Mouse (Mus musculus): ENCODE measurements around the gene Ip6k2. TPM values are rescaled to one million over a fixed set of nuclear protein-coding genes. Genes with fewer than 3 reads are reported as not detected.

The Ip6k2 gene
- polyA plus RNA-seq, 1 experiment from 2014 or later: 224 TPM

Small RNA genes lying within 50 kb of the gene (microRNA-seq; reads per million reads assigned to microRNA genes)
- not detected for gene Gm23156

Other genes starting within 250 kb of the Ip6k2 start
- gene Impdh2, start 223.5 kb upstream of the Ip6k2 start, polyA plus RNA-seq (2015; fragmentation: Nextera tagmentation; extraction: Ambion mirVana): 118 and 128 TPM in 2 replicates
- 68.9 and 77.4 TPM in 2 replicates for gene Ndufaf3, start 216.4 kb upstream of the Ip6k2 start, polyA plus RNA-seq (2015; fragmentation: Nextera tagmentation; extraction: Ambion mirVana)
- 258 and 296 TPM in 2 replicates for gene Dalrd3, start 213.9 kb upstream of the Ip6k2 start, polyA plus RNA-seq (2015; fragmentation: Nextera tagmentation; extraction: Ambion mirVana)
- gene Wdr6, start 205.1 kb upstream of the Ip6k2 start, polyA plus RNA-seq (2015; fragmentation: Nextera tagmentation; extraction: Ambion mirVana): 209 and 267 TPM in 2 replicates
- 21.9 and 23.6 TPM in 2 replicates for gene P4htm, start 186.1 kb upstream of the Ip6k2 start, polyA plus RNA-seq (2015; fragmentation: Nextera tagmentation; extraction: Ambion mirVana)
- 59.9 and 61.8 TPM in 2 replicates for gene Arih2, start 134.4 kb upstream of the Ip6k2 start, polyA plus RNA-seq (2015; fragmentation: Nextera tagmentation; extraction: Ambion mirVana)
- gene Slc25a20, start 121.7 kb upstream of the Ip6k2 start, polyA plus RNA-seq (2015; fragmentation: Nextera tagmentation; extraction: Ambion mirVana): 46.3 and 47.8 TPM in 2 replicates
- gene Prkar2a, start 94.5 kb upstream of the Ip6k2 start, polyA plus RNA-seq (2015; fragmentation: Nextera tagmentation; extraction: Ambion mirVana): 37.6 and 41.3 TPM in 2 replicates
- gene Nckipsd, start 24.6 kb downstream of the Ip6k2 start, polyA plus RNA-seq (2015; fragmentation: Nextera tagmentation; extraction: Ambion mirVana): 20.5 and 35.1 TPM in 2 replicates
- gene Celsr3, start 42.5 kb downstream of the Ip6k2 start, polyA plus RNA-seq (2015; fragmentation: Nextera tagmentation; extraction: Ambion mirVana): 18.9 and 22.3 TPM in 2 replicates
- gene Slc26a6, start 69.5 kb downstream of the Ip6k2 start, polyA plus RNA-seq (2015; fragmentation: Nextera tagmentation; extraction: Ambion mirVana): 11.5 and 13.8 TPM in 2 replicates
- gene Tmem89, start 130.8 kb downstream of the Ip6k2 start, polyA plus RNA-seq (2015; fragmentation: Nextera tagmentation; extraction: Ambion mirVana): not detected in 2 replicates
- 389 and 410 TPM in 2 replicates for gene Uqcrc1, start 152.8 kb downstream of the Ip6k2 start, polyA plus RNA-seq (2015; fragmentation: Nextera tagmentation; extraction: Ambion mirVana)
- 1.5 and 2.0 TPM in 2 replicates for gene Col7a1, start 169.8 kb downstream of the Ip6k2 start, polyA plus RNA-seq (2015; fragmentation: Nextera tagmentation; extraction: Ambion mirVana)
- gene Ucn2, start 202.2 kb downstream of the Ip6k2 start, polyA plus RNA-seq (2015; fragmentation: Nextera tagmentation; extraction: Ambion mirVana): not detected in 2 replicates
- gene Pfkfb4, start 208.0 kb downstream of the Ip6k2 start, polyA plus RNA-seq (2015; fragmentation: Nextera tagmentation; extraction: Ambion mirVana): 27.0 and 34.0 TPM in 2 replicates

Measured in forebrain, embryonic 16.5 days (tissue).